13 mouse cellular contexts compared by ENCODE assay signal in genomic region chrX:140406079-140406478, GRCm38 (mm10). TPM values are rescaled to one million over a fixed set of nuclear protein-coding genes. Genes with fewer than 3 reads are reported as not detected.
A peak's percentile ranks its signal among the peaks of the same experiment; 100 is the strongest.
DNase-seq lines count a peak whose midpoint lies in the region; ATAC-seq and TF ChIP-seq lines count a peak whose summit lies in the region.
"Had no signal": no experiment of that assay in that cellular context is flagged by ENCODE, and none has a peak within 500 bp of the region (broad histone marks: within the 10 kb centered on the region; RNA-seq: fewer than 3 reads in every experiment).

No protein-coding gene starts in this region.

- H3K4me2 ChIP-seq in forebrain, embryonic 13.5 days = no peak overlapping the region
- H3K4me2 ChIP-seq in liver, postnatal 0 days (ENCODE audit: low read depth, low read length) = no peak overlapping the region
- no peak overlapping the region for H3K4me2 ChIP-seq in kidney, postnatal 0 days (ENCODE audit: low read length)
- H3K4me2 ChIP-seq: liver, embryonic 12.5 days had no signal

- H3K4me3 ChIP-seq in forebrain, embryonic 13.5 days = no peak overlapping the region
- H3K4me3 ChIP-seq in forebrain, embryonic 10.5 days = no peak overlapping the region
- no peak overlapping the region for H3K4me3 ChIP-seq in liver, postnatal 0 days (ENCODE audit: low read depth, low read length)
- H3K4me3 ChIP-seq in kidney, postnatal 0 days (replicated peaks; ENCODE audit: low read depth, low read length) = no peak overlapping the region
- H3K4me3 ChIP-seq: liver, embryonic 12.5 days; megakaryocyte, embryonic 14.5 days had no signal

- peak; percentile 63; the same call in 1 of the 2 replicates for ATAC-seq in forebrain, embryonic 13.5 days
- ATAC-seq in liver, postnatal 0 days = peak; percentile 15; the same call in 1 of the 2 replicates
- ATAC-seq in kidney, postnatal 0 days (replicated peaks; ENCODE audit: low FRiP score, low read depth) = peak; percentile 54; the same call in 1 of the 2 replicates
- no peak for ATAC-seq in megakaryocyte-erythroid progenitor cell, adult 5-6 weeks (replicated peaks; ENCODE audit: low FRiP score, low TSS enrichment, poor library complexity, severe bottlenecking)

- TF ChIP-seq EP300 in liver, postnatal 0 days (IDR thresholded peaks at IDR 0.05; ENCODE audit: low read depth) = no peak

- peaks cover 7% of the 10 kb centered on the region; the same call in 1 of the 2 replicates for H3K27me3 ChIP-seq in forebrain, embryonic 13.5 days
- H3K27me3 ChIP-seq in forebrain, embryonic 10.5 days (ENCODE audit: poor library complexity, severe bottlenecking) = peaks cover 96% of the 10 kb centered on the region
- no peaks in the 10 kb centered on the region; the same call in 1 of the 2 replicates for H3K27me3 ChIP-seq in liver, postnatal 0 days (ENCODE audit: insufficient read depth, low read length)
- H3K27me3 ChIP-seq in kidney, postnatal 0 days (ENCODE audit: insufficient read depth, low read length) = no peaks in the 10 kb centered on the region

- 37% methylated on average over 3 of the region's 4 CpGs for WGBS in forebrain, embryonic 13.5 days
- 53% methylated on average over 4 of the region's 4 CpGs for WGBS in forebrain, embryonic 10.5 days
- WGBS in liver, postnatal 0 days (ENCODE audit: insufficient replicate concordance) = 33% methylated on average over 4 of the region's 4 CpGs
- 24% methylated on average over 4 of the region's 4 CpGs for WGBS in kidney, postnatal 0 days

- no peaks in the 10 kb centered on the region for H3K36me3 ChIP-seq in forebrain, embryonic 13.5 days (ENCODE audit: poor library complexity, severe bottlenecking)
- H3K36me3 ChIP-seq in forebrain, embryonic 10.5 days (replicated peaks) = no peaks in the 10 kb centered on the region
- H3K36me3 ChIP-seq in liver, postnatal 0 days (replicated peaks; ENCODE audit: insufficient read depth, low read length) = no peaks in the 10 kb centered on the region
- H3K36me3 ChIP-seq in kidney, postnatal 0 days (ENCODE audit: insufficient read depth, low read length) = no peaks in the 10 kb centered on the region
- H3K36me3 ChIP-seq: liver, embryonic 12.5 days had no signal

- no peak for TF ChIP-seq CTCF in liver, postnatal 0 days (IDR thresholded peaks at IDR 0.05; ENCODE audit: low read depth)
- TF ChIP-seq CTCF in kidney, postnatal 0 days (IDR thresholded peaks at IDR 0.05; ENCODE audit: low read depth) = no peak

- no peak overlapping the region for H3K27ac ChIP-seq in forebrain, embryonic 13.5 days
- H3K27ac ChIP-seq in forebrain, embryonic 10.5 days = no peak overlapping the region
- H3K27ac ChIP-seq in liver, postnatal 0 days (ENCODE audit: low read depth) = no peak overlapping the region
- H3K27ac ChIP-seq in kidney, postnatal 0 days = no peak overlapping the region
- H3K27ac ChIP-seq: liver, embryonic 12.5 days had no signal

- no peaks in the 10 kb centered on the region for H3K9me3 ChIP-seq in forebrain, embryonic 13.5 days (replicated peaks)
- no peaks in the 10 kb centered on the region for H3K9me3 ChIP-seq in forebrain, embryonic 10.5 days
- H3K9me3 ChIP-seq in liver, postnatal 0 days (ENCODE audit: low read length) = no peaks in the 10 kb centered on the region
- no peaks in the 10 kb centered on the region for H3K9me3 ChIP-seq in kidney, postnatal 0 days (replicated peaks; ENCODE audit: low read length)
- H3K9me3 ChIP-seq: liver, embryonic 12.5 days; megakaryocyte, embryonic 14.5 days had no signal

- H3K4me1 ChIP-seq in forebrain, embryonic 13.5 days = no peaks in the 10 kb centered on the region
- H3K4me1 ChIP-seq in forebrain, embryonic 10.5 days = no peaks in the 10 kb centered on the region
- no peaks in the 10 kb centered on the region for H3K4me1 ChIP-seq in liver, postnatal 0 days (ENCODE audit: insufficient read depth)
- H3K4me1 ChIP-seq in kidney, postnatal 0 days (replicated peaks; ENCODE audit: insufficient read depth, low read length) = no peaks in the 10 kb centered on the region

- no peak overlapping the region for H3K9ac ChIP-seq in forebrain, embryonic 13.5 days
- no peak overlapping the region for H3K9ac ChIP-seq in liver, postnatal 0 days (replicated peaks)
- no peak overlapping the region for H3K9ac ChIP-seq in kidney, postnatal 0 days (ENCODE audit: low read depth, low read length)
- H3K9ac ChIP-seq: liver, embryonic 12.5 days had no signal

- DNase-seq in forebrain, embryonic 10.5 days (ENCODE audit: extremely low spot score, low spot score) = no peak
- peak; percentile 13 for DNase-seq in liver, postnatal 0 days
- no peak for DNase-seq in liver
- peak; percentile 34 for DNase-seq in brain, adult 2 months (ENCODE audit: low read depth, low spot score)
- DNase-seq in kidney, postnatal 0 days (ENCODE audit: low spot score) = no peak
- DNase-seq in gastrocnemius, postnatal 25 days = no peak
- DNase-seq: adrenal gland, postnatal 36 days; cerebellum, adult 11-12 months; thymus, adult 2 months had no signal

RNA-seq across cellular contexts. Expression of gene Prps1, which starts 50.3 kb away (rescaled TPM):
- polyA plus RNA-seq in forebrain, embryonic 13.5 days (2015; fragmentation: Nextera tagmentation; extraction: Ambion mirVana) = 66.1 and 71.9 TPM in 2 replicates
- 96.9 and 99.1 TPM in 2 replicates for polyA plus RNA-seq in forebrain, embryonic 10.5 days (2016; fragmentation: Nextera tagmentation; extraction: Ambion mirVana)
- 19.2 and 20.2 TPM in 2 replicates for polyA plus RNA-seq in liver, postnatal 0 days (2015; fragmentation: Nextera tagmentation; extraction: Ambion mirVana)
- 32.6 and 36.1 TPM in 2 replicates for polyA plus RNA-seq in kidney, postnatal 0 days (2015; fragmentation: Nextera tagmentation; extraction: Ambion mirVana)
- 86.5 and 96.9 TPM in 2 replicates for total RNA-seq in megakaryocyte-erythroid progenitor cell, adult 5-6 weeks (2014; fragmentation: Nextera tagmentation)
- total RNA-seq in megakaryocyte-erythroid progenitor cell, adult 5-6 weeks (2017) = 98.2 and 101 TPM in 2 replicates
- total RNA-seq in gastrocnemius, postnatal 25 days (2021) = 10 to 100 TPM; 23.8 to 25.9 TPM

Comparison
In these comparisons a context has a peak if more than half of its experiments do, and no peak if none do; other contexts are left out.
1. DNase-seq: peak in liver, postnatal 0 days (single experiment) and brain, adult 2 months (single experiment); none in forebrain, embryonic 10.5 days (single experiment), liver (single experiment), kidney, postnatal 0 days (single experiment) and gastrocnemius, postnatal 25 days (single experiment).